Mouse (Mus musculus): ENCODE measurements around the gene Rps6kc1. TPM values are rescaled to one million over a fixed set of nuclear protein-coding genes. Genes with fewer than 3 reads are reported as not detected.

The Rps6kc1 gene
- polyA plus RNA-seq, 1 experiment: 21.3 TPM

- no peak for TF ChIP-seq POLR2A (IDR thresholded peaks at IDR 0.05; ENCODE audit: insufficient read depth, low read length)
- TF ChIP-seq EP300 (IDR thresholded peaks at IDR 0.05; ENCODE audit: insufficient read depth, low read depth, low read length): no peak
- no peak for TF ChIP-seq CTCF (IDR thresholded peaks at IDR 0.05; ENCODE audit: low read depth, low read length)
- Histone ChIP-seq H3K27ac (ENCODE audit: insufficient read depth, low read length) (no peak overlapping the region), H3K9ac (ENCODE audit: low read depth, poor library complexity, severe bottlenecking) (no peak overlapping the region), H3K9me3 (replicated peaks; ENCODE audit: control insufficient read depth, insufficient read depth, low read length, poor library complexity, severe bottlenecking) (no peaks in the 10 kb centered on the region), H3K4me3 (ENCODE audit: low read depth, low read length) (no peak overlapping the region), H3K36me3 (ENCODE audit: control insufficient read depth, insufficient read depth, low read length, poor library complexity, severe bottlenecking) (no peaks in the 10 kb centered on the region), H3K4me1 (ENCODE audit: control insufficient read depth, insufficient read depth, low read length) (no peaks in the 10 kb centered on the region), H3K27me3 (ENCODE audit: control insufficient read depth, insufficient read depth, low read length, poor library complexity, severe bottlenecking) (no peaks in the 10 kb centered on the region)
Observed at GRCm38 (mm10) chr1:190732803-190733202, 178.8 kb downstream of the Rps6kc1 start.

GRCm38 (mm10) chr1:190729516-190730088 lies 182.0 kb downstream of the Rps6kc1 start:
- TF ChIP-seq EP300 (IDR thresholded peaks at IDR 0.05; ENCODE audit: insufficient read depth, low read depth, low read length) (no peak), POLR2A (IDR thresholded peaks at IDR 0.05; ENCODE audit: insufficient read depth, low read length) (no peak), CTCF (IDR thresholded peaks at IDR 0.05; ENCODE audit: low read depth, low read length) (no peak)
- Histone ChIP-seq H3K27me3 (ENCODE audit: control insufficient read depth, insufficient read depth, low read length, poor library complexity, severe bottlenecking) (no peaks in the 10 kb centered on the region), H3K4me3 (ENCODE audit: low read depth, low read length) (no peak overlapping the region), H3K36me3 (ENCODE audit: control insufficient read depth, insufficient read depth, low read length, poor library complexity, severe bottlenecking) (no peaks in the 10 kb centered on the region), H3K27ac (ENCODE audit: insufficient read depth, low read length) (no peak overlapping the region), H3K4me1 (ENCODE audit: control insufficient read depth, insufficient read depth, low read length) (no peaks in the 10 kb centered on the region), H3K9me3 (replicated peaks; ENCODE audit: control insufficient read depth, insufficient read depth, low read length, poor library complexity, severe bottlenecking) (no peaks in the 10 kb centered on the region), H3K9ac (ENCODE audit: low read depth, poor library complexity, severe bottlenecking) (no peak overlapping the region)

DNA sequence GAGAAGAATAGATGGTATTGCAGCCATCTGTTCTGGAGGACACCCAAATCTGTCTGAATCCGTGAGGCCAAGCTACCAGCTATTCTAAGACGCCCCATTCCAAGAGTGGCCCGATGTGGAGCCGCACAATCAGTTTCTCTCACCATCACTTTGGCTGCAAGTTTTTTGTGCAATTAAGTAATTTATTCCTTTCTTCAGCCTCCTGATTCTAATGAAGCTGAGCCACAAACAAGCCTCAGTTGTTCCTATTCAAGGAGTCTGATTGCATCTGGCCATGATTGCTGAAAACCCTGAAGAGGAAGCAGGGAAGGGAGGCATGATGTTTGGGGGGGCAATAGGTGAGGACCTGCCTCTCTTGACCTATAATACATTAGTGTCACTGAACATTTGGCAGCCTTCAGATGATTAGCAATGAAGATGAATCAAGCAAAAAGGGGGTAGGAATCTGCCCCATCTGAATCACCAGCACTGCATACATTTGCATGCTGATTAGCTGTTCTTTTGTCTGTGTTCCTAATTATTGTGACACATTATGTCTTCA lies 183.4 kb downstream of the Rps6kc1 start:
- Histone ChIP-seq H3K9ac (ENCODE audit: low read depth, poor library complexity, severe bottlenecking) (no peak overlapping the region), H3K9me3 (replicated peaks; ENCODE audit: control insufficient read depth, insufficient read depth, low read length, poor library complexity, severe bottlenecking) (no peaks in the 10 kb centered on the region), H3K36me3 (ENCODE audit: control insufficient read depth, insufficient read depth, low read length, poor library complexity, severe bottlenecking) (no peaks in the 10 kb centered on the region), H3K4me3 (ENCODE audit: low read depth, low read length) (no peak overlapping the region), H3K27me3 (ENCODE audit: control insufficient read depth, insufficient read depth, low read length, poor library complexity, severe bottlenecking) (no peaks in the 10 kb centered on the region), H3K27ac (ENCODE audit: insufficient read depth, low read length) (no peak overlapping the region), H3K4me1 (ENCODE audit: control insufficient read depth, insufficient read depth, low read length) (no peaks in the 10 kb centered on the region)
- TF ChIP-seq EP300 (IDR thresholded peaks at IDR 0.05; ENCODE audit: insufficient read depth, low read depth, low read length): no peak
- TF ChIP-seq POLR2A (IDR thresholded peaks at IDR 0.05; ENCODE audit: insufficient read depth, low read length): no peak
- no peak for TF ChIP-seq CTCF (IDR thresholded peaks at IDR 0.05; ENCODE audit: low read depth, low read length)

- H3K27ac ChIP-seq (ENCODE audit: insufficient read depth, low read length): no peak overlapping the region
- no peaks in the 10 kb centered on the region for H3K36me3 ChIP-seq (ENCODE audit: control insufficient read depth, insufficient read depth, low read length, poor library complexity, severe bottlenecking)
- no peak for TF ChIP-seq CTCF (IDR thresholded peaks at IDR 0.05; ENCODE audit: low read depth, low read length)
- TF ChIP-seq POLR2A (IDR thresholded peaks at IDR 0.05; ENCODE audit: insufficient read depth, low read length): no peak
- no peak for TF ChIP-seq EP300 (IDR thresholded peaks at IDR 0.05; ENCODE audit: insufficient read depth, low read depth, low read length)
- H3K27me3 ChIP-seq (ENCODE audit: control insufficient read depth, insufficient read depth, low read length, poor library complexity, severe bottlenecking): no peaks in the 10 kb centered on the region
- H3K9ac ChIP-seq (ENCODE audit: low read depth, poor library complexity, severe bottlenecking): no peak overlapping the region
- H3K4me3 ChIP-seq (ENCODE audit: low read depth, low read length): no peak overlapping the region
- no peaks in the 10 kb centered on the region for H3K4me1 ChIP-seq (ENCODE audit: control insufficient read depth, insufficient read depth, low read length)
- no peaks in the 10 kb centered on the region for H3K9me3 ChIP-seq (replicated peaks; ENCODE audit: control insufficient read depth, insufficient read depth, low read length, poor library complexity, severe bottlenecking)
Observed at GRCm38 (mm10) chr1:190727385-190727784, 184.2 kb downstream of the Rps6kc1 start.

GRCm38 (mm10) chr1:190724591-190725380 lies 186.8 kb downstream of the Rps6kc1 start:
- H3K4me1 ChIP-seq (ENCODE audit: control insufficient read depth, insufficient read depth, low read length): no peaks in the 10 kb centered on the region
- no peaks in the 10 kb centered on the region for H3K9me3 ChIP-seq (replicated peaks; ENCODE audit: control insufficient read depth, insufficient read depth, low read length, poor library complexity, severe bottlenecking)
- H3K27me3 ChIP-seq (ENCODE audit: control insufficient read depth, insufficient read depth, low read length, poor library complexity, severe bottlenecking): no peaks in the 10 kb centered on the region
- no peak for TF ChIP-seq EP300 (IDR thresholded peaks at IDR 0.05; ENCODE audit: insufficient read depth, low read depth, low read length)
- TF ChIP-seq CTCF (IDR thresholded peaks at IDR 0.05; ENCODE audit: low read depth, low read length): no peak
- no peak for TF ChIP-seq POLR2A (IDR thresholded peaks at IDR 0.05; ENCODE audit: insufficient read depth, low read length)
- no peak overlapping the region for H3K27ac ChIP-seq (ENCODE audit: insufficient read depth, low read length)
- H3K4me3 ChIP-seq (ENCODE audit: low read depth, low read length): no peak overlapping the region
- H3K9ac ChIP-seq (ENCODE audit: low read depth, poor library complexity, severe bottlenecking): no peak overlapping the region
- no peaks in the 10 kb centered on the region for H3K36me3 ChIP-seq (ENCODE audit: control insufficient read depth, insufficient read depth, low read length, poor library complexity, severe bottlenecking)

DNA sequence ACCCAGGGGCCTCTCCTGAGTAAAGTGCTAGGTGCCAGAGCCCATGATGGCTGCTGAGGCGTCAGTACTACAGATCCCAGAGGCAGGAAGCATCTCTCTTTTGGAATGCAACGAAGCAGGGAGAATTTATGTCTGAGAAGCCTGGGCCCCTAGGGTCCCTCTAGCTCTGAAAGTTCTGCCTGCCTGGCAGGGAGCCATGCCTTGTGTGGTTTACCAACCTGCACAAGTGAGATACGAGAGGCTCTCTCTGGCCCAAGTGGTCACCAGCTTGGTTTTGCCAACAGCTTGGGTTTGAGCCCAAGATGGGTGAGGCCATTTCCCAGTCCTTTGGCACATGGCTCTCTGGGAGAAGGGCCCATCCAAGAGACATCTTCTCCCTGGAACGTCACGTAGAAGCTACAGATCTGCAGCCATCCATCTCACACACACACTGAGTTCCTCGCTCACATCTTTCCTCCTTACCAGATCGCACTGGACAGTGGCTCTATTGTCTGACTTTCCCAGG lies 187.6 kb downstream of the Rps6kc1 start:
- no peaks in the 10 kb centered on the region for H3K27me3 ChIP-seq (ENCODE audit: control insufficient read depth, insufficient read depth, low read length, poor library complexity, severe bottlenecking)
- no peak overlapping the region for H3K9ac ChIP-seq (ENCODE audit: low read depth, poor library complexity, severe bottlenecking)
- H3K4me3 ChIP-seq (ENCODE audit: low read depth, low read length): no peak overlapping the region
- TF ChIP-seq CTCF (IDR thresholded peaks at IDR 0.05; ENCODE audit: low read depth, low read length) (no peak), POLR2A (IDR thresholded peaks at IDR 0.05; ENCODE audit: insufficient read depth, low read length) (no peak), EP300 (IDR thresholded peaks at IDR 0.05; ENCODE audit: insufficient read depth, low read depth, low read length) (no peak)
- no peaks in the 10 kb centered on the region for H3K36me3 ChIP-seq (ENCODE audit: control insufficient read depth, insufficient read depth, low read length, poor library complexity, severe bottlenecking)
- H3K4me1 ChIP-seq (ENCODE audit: control insufficient read depth, insufficient read depth, low read length): no peaks in the 10 kb centered on the region
- H3K9me3 ChIP-seq (replicated peaks; ENCODE audit: control insufficient read depth, insufficient read depth, low read length, poor library complexity, severe bottlenecking): no peaks in the 10 kb centered on the region
- H3K27ac ChIP-seq (ENCODE audit: insufficient read depth, low read length): no peak overlapping the region
